Mouse (Mus musculus) forebrain, postnatal 0 days (tissue): ENCODE measurements around the gene Ubox5. TPM values are rescaled to one million over a fixed set of nuclear protein-coding genes. Genes with fewer than 3 reads are reported as not detected.

Source experiments
- ATAC-seq: fragments of 200-750 bp; cut with Nextera tagmentation; 2 replicates; pipeline ENCODE4 v1.8.0; 2017; ENCODE audit warnings: mild to moderate bottlenecking, moderate library complexity
- DNase-seq: peaks from one replicate; pipeline ENCODE4 v3.0.0-alpha.2; 2015
- H3K27ac ChIP-seq: fragments of 300-500 bp; sonication (generic); 2 replicates; pipeline ENCODE4 v1.5.1; 2014; ENCODE audit warnings: low read depth, mild to moderate bottlenecking, antibody characterized with exemption, low read length, moderate library complexity, mixed read lengths
- H3K27me3 ChIP-seq: fragments of 300-500 bp; sonication (generic); 2 replicates; pipeline ENCODE4 v1.6.1; 2014; ENCODE audit warnings: mild to moderate bottlenecking, low read length, mixed read lengths; ENCODE audit not compliant: insufficient read depth
- H3K36me3 ChIP-seq: fragments of 300-500 bp; sonication (generic); 2 replicates; pipeline ENCODE4 v1.6.1; 2014; ENCODE audit warnings: mild to moderate bottlenecking, moderate library complexity; ENCODE audit not compliant: insufficient read depth
- H3K4me1 ChIP-seq: fragments of 300-500 bp; sonication (generic); 2 replicates; pipeline ENCODE4 v1.6.1; 2014; ENCODE audit warnings: antibody characterized with exemption; ENCODE audit not compliant: insufficient read depth
- H3K4me2 ChIP-seq: fragments of 300-500 bp; sonication (generic); 2 replicates; pipeline ENCODE4 v1.6.1; 2014; ENCODE audit warnings: low read depth, mild to moderate bottlenecking, moderate library complexity
- H3K4me3 ChIP-seq: fragments of 300-500 bp; sonication (generic); 2 replicates; pipeline ENCODE4 v1.5.1; 2014; ENCODE audit warnings: low read depth, low read length, mixed read lengths
- H3K9ac ChIP-seq: fragments of 300-500 bp; sonication (generic); 2 replicates; pipeline ENCODE4 v1.6.1; 2014; ENCODE audit warnings: mild to moderate bottlenecking
- H3K9me3 ChIP-seq: fragments of 300-500 bp; sonication (generic); 2 replicates; pipeline ENCODE4 v1.6.1; 2016; ENCODE audit warnings: low read length
- CTCF ChIP-seq: sonication (generic); IDR thresholded peaks from 2 replicates; pipeline ENCODE4 v1.5.1; 2016; ENCODE audit warnings: antibody characterized with exemption, control low read depth, low read depth
- WGBS: fragments of 180-500 bp; shearing (Covaris S2); extraction: QIAGEN DNeasy Blood & Tissue Kit; methylation state at CpG from one replicate; pipeline ENCODE4 v1.1.7; 2014; 5-methylcytosine and 5-hydroxymethylcytosine counted together
- polyA plus RNA-seq: library from polyadenylated mRNA; unstranded; fragments of >200 nt; fragmentation: Nextera tagmentation; extraction: Ambion mirVana; gene quantifications from 2 replicates; pipeline ENCODE4 v1.2.1, GENCODE M21; 2015
- total RNA-seq: library from RNA; depleted of rRNA; stranded (reverse); fragments of >200 nt; gene quantifications from 2 replicates; pipeline ENCODE4 v1.2.3, GENCODE M21; 2014; rRNA removed

The Ubox5 gene
- total and polyA plus RNA-seq, 2 experiments from 2014 or later = 6.6 to 7.3 TPM

DNA sequence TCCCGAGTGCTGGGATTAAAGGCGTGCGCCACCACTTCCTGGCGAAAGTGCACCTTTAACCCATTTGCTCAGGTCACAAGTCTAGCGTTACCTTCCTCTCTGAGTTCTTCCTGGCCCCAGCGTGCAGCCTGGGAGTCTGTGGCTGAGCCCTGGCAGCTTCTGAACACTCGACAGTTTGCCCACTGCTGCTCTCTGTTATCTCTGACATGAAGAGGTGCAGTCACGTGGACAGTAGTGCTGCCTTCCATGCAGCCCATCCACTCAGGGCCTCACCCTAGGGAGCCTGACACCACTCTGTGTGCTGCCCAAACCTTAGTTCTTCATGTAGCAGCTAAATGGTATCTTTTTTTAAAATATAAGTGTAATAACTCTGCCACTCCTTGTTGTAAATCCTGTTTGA, 82.9 kb downstream of the Ubox5 start:
- Histone ChIP-seq H3K36me3 (peaks cover 91% of the 10 kb centered on the region), H3K4me3 (no peak overlapping the region), H3K9ac (no peak overlapping the region), H3K4me1 (no peaks in the 10 kb centered on the region), H3K9me3 (no peaks in the 10 kb centered on the region), H3K27me3 (no peaks in the 10 kb centered on the region), H3K4me2 (no peak overlapping the region), H3K27ac (no peak overlapping the region)
- ATAC-seq = no peak
- no peak for DNase-seq
- no peak for TF ChIP-seq CTCF
- WGBS = 91% methylated on average over 8 of the region's 8 CpGs

- DNase-seq = no peak
- no peak for ATAC-seq
- H3K36me3 ChIP-seq = peaks cover 92% of the 10 kb centered on the region
- H3K4me1 ChIP-seq = no peaks in the 10 kb centered on the region
- no peaks in the 10 kb centered on the region for H3K9me3 ChIP-seq
- no peak overlapping the region for H3K27ac ChIP-seq
- no peak overlapping the region for H3K4me3 ChIP-seq
- no peaks in the 10 kb centered on the region for H3K27me3 ChIP-seq
- no peak overlapping the region for H3K9ac ChIP-seq
- H3K4me2 ChIP-seq = no peak overlapping the region
- WGBS = 94% methylated on average over 9 of the region's 9 CpGs
- TF ChIP-seq CTCF = no peak
These were observed 89.6 kb downstream of the Ubox5 start for GRCm38 (mm10) chr2:130540266-130540665.

Other genes starting within 250 kb of the Ubox5 start
- 18.4 and 20.4 TPM in 2 replicates for gene Cpxm1, start 232.5 kb downstream of the Ubox5 start, total RNA-seq
- gene Cpxm1, start 232.5 kb downstream of the Ubox5 start, polyA plus RNA-seq = 20.4 and 22.4 TPM in 2 replicates
- gene Gm28372, start 224.8 kb downstream of the Ubox5 start, total RNA-seq = not detected in 2 replicates
- not detected in 2 replicates for gene Gm28372, start 224.8 kb downstream of the Ubox5 start, polyA plus RNA-seq
- gene 1700020A23Rik, start 224.8 kb downstream of the Ubox5 start, total RNA-seq = not detected in 2 replicates
- 0.45 TPM in 1 of 2 replicates, not detected in the other for gene 1700020A23Rik, start 224.8 kb downstream of the Ubox5 start, polyA plus RNA-seq
- not detected in 2 replicates for gene Tmem239, start 223.6 kb downstream of the Ubox5 start, total RNA-seq
- gene Tmem239, start 223.6 kb downstream of the Ubox5 start, polyA plus RNA-seq = 0.16 TPM in 1 of 2 replicates, not detected in the other
- gene Vps16, start 205.7 kb downstream of the Ubox5 start, total RNA-seq = 78.7 and 99.8 TPM in 2 replicates
- 68.7 and 76.7 TPM in 2 replicates for gene Vps16, start 205.7 kb downstream of the Ubox5 start, polyA plus RNA-seq
- 15.9 and 18.0 TPM in 2 replicates for gene Pced1a, start 205.3 kb downstream of the Ubox5 start, total RNA-seq
- 7.9 and 9.2 TPM in 2 replicates for gene Pced1a, start 205.3 kb downstream of the Ubox5 start, polyA plus RNA-seq
- gene Ptpra, start 179.8 kb downstream of the Ubox5 start, total RNA-seq = 154 and 167 TPM in 2 replicates
- gene Ptpra, start 179.8 kb downstream of the Ubox5 start, polyA plus RNA-seq = 142 and 162 TPM in 2 replicates
- gene Mrps26, start 66.3 kb downstream of the Ubox5 start, total RNA-seq = 46.2 and 59.7 TPM in 2 replicates
- gene Mrps26, start 66.3 kb downstream of the Ubox5 start, polyA plus RNA-seq = 113 and 119 TPM in 2 replicates
- 4.0 and 8.8 TPM in 2 replicates for gene Oxt, start 53.9 kb downstream of the Ubox5 start, total RNA-seq
- 2.2 and 8.1 TPM in 2 replicates for gene Oxt, start 53.9 kb downstream of the Ubox5 start, polyA plus RNA-seq
- 87.2 and 92.1 TPM in 2 replicates for gene Avp, start 47.5 kb downstream of the Ubox5 start, total RNA-seq
- 83.0 and 181 TPM in 2 replicates for gene Avp, start 47.5 kb downstream of the Ubox5 start, polyA plus RNA-seq
- 10.0 and 11.0 TPM in 2 replicates for gene Fastkd5, start within 50 bp of the Ubox5 start, total RNA-seq
- gene Fastkd5, start within 50 bp of the Ubox5 start, polyA plus RNA-seq = 7.1 and 8.1 TPM in 2 replicates
- gene Lzts3, start 12.8 kb upstream of the Ubox5 start, total RNA-seq = 33.5 and 35.5 TPM in 2 replicates
- gene Lzts3, start 12.8 kb upstream of the Ubox5 start, polyA plus RNA-seq = 4.7 and 11.3 TPM in 2 replicates
- 33.8 and 40.1 TPM in 2 replicates for gene Ddrgk1, start 34.6 kb upstream of the Ubox5 start, total RNA-seq
- 73.0 and 77.4 TPM in 2 replicates for gene Ddrgk1, start 34.6 kb upstream of the Ubox5 start, polyA plus RNA-seq
- gene Itpa, start 37.6 kb upstream of the Ubox5 start, total RNA-seq = 151 and 160 TPM in 2 replicates
- 128 and 145 TPM in 2 replicates for gene Itpa, start 37.6 kb upstream of the Ubox5 start, polyA plus RNA-seq
- 0.31 and 0.76 TPM in 2 replicates for gene Slc4a11, start 67.5 kb upstream of the Ubox5 start, total RNA-seq
- gene Slc4a11, start 67.5 kb upstream of the Ubox5 start, polyA plus RNA-seq = 0.28 and 0.51 TPM in 2 replicates